Mouse (Mus musculus): Measurements from ENCODE around the gene Kremen2.
A peak's percentile ranks its signal among the peaks of the same experiment; 100 is the strongest.

The Kremen2 gene

GRCm38 (mm10) chr17:23760231-23760630 lies 14.6 kb upstream of the Kremen2 start:
- no peak for DNase-seq (ENCODE audit: low spot score in 2 of 2)

DNA sequence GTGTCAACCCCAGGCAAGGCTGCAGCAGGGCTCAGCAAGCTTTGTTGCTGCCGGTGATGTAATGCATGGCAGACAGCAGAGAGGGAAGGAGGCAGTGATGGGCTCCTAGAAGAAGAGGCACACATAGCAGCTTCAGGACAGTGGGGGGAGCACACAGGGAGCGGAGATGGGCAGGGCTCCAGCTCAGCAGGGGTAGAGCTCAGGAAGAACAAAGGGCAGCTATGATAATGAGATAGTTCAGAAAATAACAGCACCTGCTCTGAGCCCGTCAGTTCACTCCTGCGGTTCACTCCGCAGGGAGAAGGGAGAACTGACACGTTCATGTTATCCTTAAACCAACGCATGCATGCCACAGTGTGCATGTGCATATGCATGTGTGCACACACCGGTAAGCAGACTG lies 13.2 kb upstream of the Kremen2 start:
- no peak for DNase-seq (ENCODE audit: low spot score in 2 of 2)

- no peak for DNase-seq (ENCODE audit: low spot score in 2 of 2)
Measured at GRCm38 (mm10) chr17:23757581-23757980, 11.9 kb upstream of the Kremen2 start.

GRCm38 (mm10) chr17:23755689-23756088 lies 10.1 kb upstream of the Kremen2 start:
- no peak for DNase-seq (ENCODE audit: low spot score in 2 of 2)

GRCm38 (mm10) chr17:23749400-23750191 lies 4.0 kb upstream of the Kremen2 start:
- DNase-seq (ENCODE audit: low spot score in 2 of 2) = no peak

DNA sequence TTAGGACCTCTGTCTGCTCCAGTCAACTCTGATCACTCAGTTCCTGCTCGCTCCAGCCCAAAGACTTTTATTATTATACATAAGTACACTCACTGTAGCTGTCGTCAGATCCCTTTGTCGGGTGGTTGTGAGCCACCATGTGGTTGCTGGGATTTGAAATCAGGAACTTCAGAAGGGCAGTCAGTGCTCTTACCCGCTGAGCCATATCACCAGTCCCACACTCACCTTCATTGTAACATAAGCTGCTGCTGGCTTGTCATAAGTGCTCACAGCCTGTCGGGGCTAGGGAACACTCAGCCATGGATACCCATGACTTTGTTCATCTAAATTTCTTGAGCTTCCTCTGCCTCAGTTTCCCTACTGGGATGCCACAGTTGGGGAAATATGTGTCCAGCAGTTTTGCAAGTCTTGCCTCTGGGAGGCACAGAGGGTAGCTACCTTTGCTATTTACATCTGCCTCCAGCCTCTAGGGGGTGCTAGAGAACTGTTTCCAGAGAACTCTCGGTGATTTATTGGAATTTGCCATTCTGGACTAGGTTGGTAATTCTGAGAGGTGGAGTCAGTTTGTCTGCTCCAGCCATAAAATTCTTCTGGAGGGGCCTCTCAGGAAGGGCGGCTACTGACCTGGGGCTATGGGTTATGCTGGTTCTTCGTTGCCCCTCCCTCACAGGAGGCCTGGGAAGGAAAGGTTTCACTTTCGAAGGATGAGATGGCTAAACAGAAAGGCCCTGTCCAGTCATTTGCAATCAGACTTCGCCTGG lies 3.2 kb upstream of the Kremen2 start:
- DNase-seq (ENCODE audit: low spot score in 2 of 2) = peak in 1 of 2 experiments; percentile 54

GRCm38 (mm10) chr17:23748026-23748425 lies 2.4 kb upstream of the Kremen2 start:
- peak in 1 of 2 experiments; percentile 35 for DNase-seq (ENCODE audit: low spot score in 2 of 2)

- DNase-seq (ENCODE audit: low spot score in 2 of 2) = no peak
Measured at GRCm38 (mm10) chr17:23747471-23747870, 1.8 kb upstream of the Kremen2 start.

GRCm38 (mm10) chr17:23746767-23747166 lies 1.1 kb upstream of the Kremen2 start:
- no peak for DNase-seq (ENCODE audit: low spot score in 2 of 2)

DNA sequence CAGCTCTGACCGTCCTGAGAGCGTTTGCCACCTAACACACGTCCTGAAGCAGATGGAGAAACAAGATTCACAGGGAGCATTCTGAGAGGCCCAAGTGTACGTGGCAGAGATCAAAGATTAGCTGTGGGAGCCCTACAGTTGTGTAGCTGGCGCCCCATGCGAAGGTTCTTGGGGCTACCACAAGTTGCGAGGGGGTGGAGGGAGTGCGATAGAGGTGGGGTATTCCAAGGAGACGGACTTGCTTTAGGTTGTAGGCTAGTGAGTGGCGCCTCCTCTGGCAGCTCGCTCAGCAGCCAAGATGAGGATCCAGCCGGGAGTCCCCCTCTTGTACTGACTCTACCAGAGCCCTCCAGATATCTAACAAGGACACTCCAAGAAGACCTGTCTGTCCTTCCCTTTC lies 678 bp upstream of the Kremen2 start:
- no peak for DNase-seq (ENCODE audit: low spot score in 2 of 2)

DNA sequence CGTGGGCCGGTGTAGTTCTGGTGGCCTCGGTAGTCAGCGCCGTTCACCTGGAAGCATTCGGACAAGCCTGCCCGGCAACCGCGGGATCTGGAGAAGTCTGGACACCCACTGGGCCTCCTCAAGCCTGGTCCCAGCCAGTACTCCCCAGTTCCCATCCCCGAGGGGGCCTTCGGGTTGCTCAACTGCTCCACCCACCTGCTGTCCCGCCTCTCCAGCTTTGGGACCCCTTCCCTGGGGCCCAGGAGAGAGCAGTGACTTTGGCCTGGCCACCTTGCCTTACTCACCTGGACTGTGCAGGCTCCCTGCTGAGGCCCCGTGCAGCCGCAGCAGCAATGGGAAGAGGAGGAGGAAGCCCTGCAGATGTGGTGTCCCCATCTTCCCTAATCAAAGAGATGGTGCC lies 982 bp downstream of the Kremen2 start:
- DNase-seq (ENCODE audit: low spot score in 2 of 2) = no peak

DNA sequence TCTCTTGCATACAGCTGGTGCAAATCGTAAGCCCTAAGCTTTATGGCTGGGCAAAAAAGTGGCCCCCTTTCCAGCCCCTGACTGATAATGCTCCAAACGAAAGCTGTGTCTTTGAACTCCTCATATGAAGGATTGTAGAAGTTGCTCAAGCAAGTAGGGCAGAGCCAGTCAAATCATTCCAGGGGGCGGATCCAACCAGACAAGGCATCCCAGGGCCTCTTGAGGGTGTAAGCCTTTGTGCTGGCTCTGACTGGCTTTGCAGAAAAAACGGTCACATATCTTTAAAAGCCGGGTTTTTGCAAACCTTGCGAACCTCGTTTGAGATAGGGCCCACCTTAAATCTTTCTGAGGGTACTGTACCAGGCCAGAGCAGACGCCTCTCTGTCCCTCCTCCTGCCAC lies 1.6 kb downstream of the Kremen2 start:
- DNase-seq (ENCODE audit: low spot score in 2 of 2) = no peak

DNA sequence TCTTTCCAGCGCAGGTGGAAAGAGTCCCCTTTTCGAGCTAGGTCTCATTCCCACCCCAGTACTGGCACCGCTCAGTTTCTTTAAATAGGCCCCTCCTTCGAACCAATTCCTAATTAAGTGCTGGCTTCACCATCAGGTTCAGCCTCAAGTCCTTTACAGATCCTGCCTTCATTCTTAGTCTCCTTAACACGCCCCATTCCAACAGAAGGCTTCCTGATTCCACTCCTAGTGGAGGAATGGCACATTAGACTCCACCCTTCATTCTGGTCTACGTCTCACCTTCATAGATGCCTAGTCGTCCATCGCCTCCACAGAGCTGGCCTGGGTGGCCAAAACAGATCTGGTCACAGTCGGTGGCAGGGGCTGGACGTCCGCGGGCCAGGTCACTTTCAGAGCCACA lies 2.7 kb downstream of the Kremen2 start:
- no peak for DNase-seq (ENCODE audit: low spot score in 2 of 2)

DNA sequence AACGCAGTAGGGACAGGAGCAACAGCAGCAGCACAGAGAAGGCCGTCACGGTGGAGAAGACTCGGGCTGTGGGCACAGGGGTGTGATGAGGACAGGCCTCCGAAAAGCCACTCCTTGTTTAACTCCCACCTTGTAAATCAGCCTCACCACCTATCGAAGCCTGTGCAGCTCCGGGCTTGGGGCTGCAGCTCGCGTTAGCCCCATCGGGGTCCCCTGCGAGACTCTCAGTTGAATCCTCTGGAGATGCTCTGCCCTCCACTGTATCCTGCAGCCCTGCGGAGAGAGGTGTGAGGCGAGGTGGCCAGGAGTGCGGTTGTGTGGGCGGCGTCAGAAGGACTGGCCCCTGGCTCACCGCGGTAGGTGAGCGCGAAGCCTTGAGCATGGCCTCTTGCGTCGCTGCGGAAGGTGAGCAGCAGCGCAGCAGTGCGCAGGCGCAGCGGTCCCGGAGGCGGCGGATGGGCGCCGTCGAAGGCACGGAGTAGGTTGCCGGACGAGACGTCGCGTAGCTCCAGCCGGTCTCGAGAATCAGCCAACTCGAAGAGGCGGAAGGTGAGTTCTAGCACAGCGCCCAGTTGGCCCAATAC lies 3.3 kb downstream of the Kremen2 start:
- DNase-seq (ENCODE audit: low spot score in 2 of 2) = peak in 1 of 2 experiments; percentile 41

DNA sequence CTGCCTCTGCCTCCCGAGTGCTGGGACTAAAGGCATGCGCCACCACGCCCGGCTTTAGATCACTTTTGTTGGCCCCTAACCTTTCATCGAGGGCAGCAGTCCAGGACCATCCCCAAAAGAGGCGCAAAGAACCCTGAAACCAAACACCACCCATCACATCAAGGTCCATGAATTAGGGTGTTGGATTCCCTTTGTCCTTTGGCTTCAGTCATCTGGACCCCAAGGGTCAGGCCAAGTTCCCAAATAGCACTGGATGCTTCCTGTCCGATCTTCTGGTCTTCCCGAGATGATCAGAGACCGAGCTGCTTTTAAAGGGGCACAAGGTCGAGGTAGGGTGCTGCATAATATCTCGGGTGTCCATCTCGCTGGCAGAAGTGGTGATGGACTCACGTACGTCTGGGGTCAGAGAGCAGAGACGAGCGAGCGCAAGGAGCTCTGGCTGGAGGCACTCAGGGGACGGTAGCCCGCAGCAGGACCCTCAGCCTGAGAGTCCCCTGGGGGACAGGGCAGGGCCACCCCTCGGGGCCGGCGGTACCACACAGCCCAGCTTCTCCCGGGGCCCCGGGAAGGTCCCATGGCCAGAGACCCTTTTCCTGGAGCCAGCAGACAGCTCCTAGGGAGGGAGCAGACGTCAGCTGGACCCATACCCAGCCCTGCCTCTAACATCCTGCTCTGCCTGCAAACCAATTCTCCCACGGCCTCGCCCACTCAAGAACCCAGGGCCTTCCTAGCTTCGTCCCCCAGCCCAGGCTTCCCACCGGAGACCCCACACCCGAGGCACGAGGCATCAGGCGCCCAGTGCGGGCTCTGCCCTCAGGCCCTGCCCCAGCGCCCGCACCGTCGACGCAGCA lies 4.0 kb downstream of the Kremen2 start:
- DNase-seq (ENCODE audit: low spot score in 2 of 2) = no peak

DNA sequence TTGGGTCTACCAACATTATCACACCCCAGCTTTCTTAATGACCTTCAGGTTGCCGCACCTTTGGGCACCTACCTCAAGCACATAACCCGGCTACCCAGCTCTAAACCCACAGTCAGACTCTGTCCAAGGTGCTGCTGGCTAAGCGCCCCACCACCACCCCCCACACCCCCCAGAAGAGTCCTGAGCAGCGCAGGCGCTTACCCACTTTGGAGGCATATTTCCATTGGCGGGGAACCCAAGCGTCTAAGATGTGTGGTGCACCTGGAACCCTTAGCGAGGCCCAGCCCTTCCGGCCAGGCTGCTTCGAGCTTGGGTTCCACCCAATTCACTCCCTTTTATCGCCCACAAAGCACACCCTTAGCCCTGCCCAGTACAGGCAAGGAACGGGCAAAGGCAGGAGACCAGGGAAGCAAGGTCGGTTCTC lies 5.0 kb downstream of the Kremen2 start, which contains the start of gene Paqr4:
Gene Paqr4 (minus strand): TSS at position 270 of the 424 bp plus-strand sequence.
- DNase-seq (ENCODE audit: low spot score in 2 of 2) = peak in 1 of 2 experiments; percentile 28

DNA sequence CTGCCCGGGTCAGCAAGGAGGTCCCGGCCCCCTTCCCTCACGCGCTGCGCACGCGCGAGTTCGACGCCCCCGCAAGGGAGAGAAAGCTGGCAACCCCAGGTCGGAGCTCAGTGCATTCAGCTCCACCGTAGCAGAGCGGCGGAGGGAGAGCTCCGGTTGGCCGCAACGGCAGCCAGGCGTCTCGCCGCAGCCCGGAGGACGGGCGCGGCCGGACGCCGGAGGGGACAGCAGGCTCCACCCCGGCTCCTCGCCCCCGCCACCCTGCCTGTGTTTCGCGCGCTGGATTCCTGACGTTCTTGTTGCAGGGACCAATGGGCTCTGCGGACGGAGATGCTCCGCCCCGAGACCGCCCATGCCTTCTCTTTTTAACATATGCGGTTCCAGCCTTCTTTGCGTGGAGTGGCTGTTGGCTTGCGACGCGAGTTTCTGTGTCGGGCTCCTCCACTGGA lies 5.5 kb downstream of the Kremen2 start:
- peak; percentile 71 to 76 for DNase-seq (ENCODE audit: low spot score in 2 of 2)

DNA sequence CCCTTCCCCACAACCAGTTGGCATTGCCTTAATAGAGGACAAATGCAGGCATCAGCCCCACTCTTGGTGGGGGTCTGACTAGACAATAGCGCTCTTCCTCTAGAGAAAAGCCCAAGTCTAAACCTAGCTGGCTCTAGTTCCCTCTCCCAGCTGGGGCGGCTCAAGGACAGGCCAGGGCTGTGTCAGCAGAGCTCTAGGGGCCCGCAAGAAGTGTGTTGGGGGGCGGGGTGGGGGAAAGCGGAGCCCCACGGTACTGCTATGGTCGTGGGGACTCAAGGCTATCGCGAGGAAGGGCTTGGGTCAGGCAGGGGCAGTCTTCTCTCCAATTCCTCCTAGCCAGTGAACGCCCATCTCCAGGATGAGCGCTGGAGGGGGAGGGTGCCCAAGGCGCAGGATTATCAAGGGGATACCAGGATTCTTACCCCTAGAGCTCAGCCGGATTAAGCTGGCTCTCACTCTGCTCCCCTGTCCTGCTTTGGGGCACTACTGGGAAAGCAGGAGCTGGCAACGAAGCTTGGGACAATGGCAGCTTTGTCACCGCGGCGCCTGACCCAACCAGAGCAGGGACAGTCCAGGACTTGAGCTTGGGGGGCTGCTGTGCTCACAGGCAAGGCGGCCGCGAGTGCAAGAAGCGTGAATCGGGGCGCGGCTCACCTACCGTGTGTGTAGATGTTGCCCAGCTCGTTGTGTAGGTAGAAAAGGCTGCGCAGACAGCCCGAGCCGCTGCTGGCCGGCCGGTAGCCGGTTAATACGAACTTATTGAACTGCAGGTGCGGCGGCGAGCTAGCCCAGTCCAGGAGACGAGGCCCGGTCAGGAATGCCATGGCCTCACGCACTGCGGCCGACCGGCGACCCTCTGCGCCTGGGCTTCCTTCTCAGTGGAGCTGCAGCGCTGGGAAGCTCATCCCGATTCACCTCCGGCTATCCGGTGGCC lies 6.2 kb downstream of the Kremen2 start:
- peak in 1 of 2 experiments; percentile 21 for DNase-seq (ENCODE audit: low spot score in 2 of 2)

DNA sequence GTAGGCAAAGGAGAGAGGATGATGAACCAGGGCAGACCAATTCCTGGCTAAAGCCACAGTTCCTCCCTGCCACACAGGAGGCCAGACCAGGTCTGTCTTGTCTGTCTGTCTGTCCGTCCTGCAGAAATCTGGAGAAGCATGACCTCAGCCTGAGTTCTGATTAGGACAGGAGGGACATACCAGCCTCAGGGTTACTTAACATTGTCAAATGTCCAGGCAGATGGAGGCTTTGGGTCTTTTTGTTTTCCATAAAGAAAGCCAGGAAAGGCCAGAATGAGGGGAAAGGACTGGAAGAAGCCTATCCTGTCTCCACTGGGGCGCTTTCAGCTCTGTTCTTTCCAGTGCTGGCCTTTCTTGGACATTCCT lies 6.8 kb downstream of the Kremen2 start:
- no peak for DNase-seq (ENCODE audit: low spot score in 2 of 2)
